Mouse (Mus musculus): ENCODE data around the gene C1s1. TPM values are rescaled to one million over a fixed set of nuclear protein-coding genes. Genes with fewer than 3 reads are reported as not detected.
A peak's percentile ranks its signal among the peaks of the same experiment; 100 is the strongest.
"Not testable (repeated sequence)": the region's sequence is repeated elsewhere in the genome, so short reads cannot be mapped to it uniquely, and the experiment has no call there.

C1s1 gene
- polyA plus RNA-seq, 1 experiment from 2014 or later, result 21.8 TPM

DNA sequence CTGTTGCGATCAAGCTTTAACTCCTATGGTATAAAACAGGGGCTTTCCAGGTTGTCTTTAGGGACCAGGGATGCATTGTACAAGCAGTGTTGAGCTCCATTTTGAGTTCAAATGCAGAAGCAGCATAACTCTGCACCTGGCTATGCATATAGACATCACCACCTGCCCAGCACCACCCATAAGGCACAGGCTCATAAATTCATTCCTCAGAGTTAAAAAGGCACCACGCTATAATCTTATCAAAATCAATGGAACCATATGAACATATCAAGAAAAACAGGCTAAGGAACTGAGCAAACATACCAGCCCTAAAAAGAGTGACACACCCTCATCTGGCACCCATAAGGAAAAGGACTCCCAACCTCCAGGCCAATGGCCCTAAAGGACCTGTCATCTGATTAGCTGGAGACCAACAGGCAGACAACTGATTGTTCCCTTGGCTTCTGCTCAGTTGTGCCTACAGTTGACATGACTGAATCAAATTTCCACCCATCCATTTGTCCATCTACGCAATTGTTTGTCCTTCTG, 6.9 kb upstream of the C1s1 start:
- Histone ChIP-seq H3K36me3 (no peaks in the 10 kb centered on the region), H3K27me3 (no peaks in the 10 kb centered on the region), H3K27ac (no peak overlapping the region), H3K4me3 (replicated peaks) (no peak overlapping the region), H3K4me1 (no peaks in the 10 kb centered on the region), H3K4me2 (no peak overlapping the region), H3K9ac (no peak overlapping the region), H3K9me3 (replicated peaks) (peaks cover 12% of the 10 kb centered on the region)
- 84% methylated on average over 3 of the region's 3 CpGs for WGBS
- ATAC-seq (replicated peaks; ENCODE audit: low FRiP score), result no peak

GRCm38 (mm10) chr6:124547979-124548378, 5.8 kb upstream of the C1s1 start:
- H3K27me3 ChIP-seq; H3K9ac ChIP-seq; ATAC-seq (replicated peaks; ENCODE audit: low FRiP score); H3K27ac ChIP-seq; H3K4me2 ChIP-seq; H3K4me1 ChIP-seq; H3K36me3 ChIP-seq; H3K4me3 ChIP-seq (replicated peaks): not testable (repeated sequence)
- WGBS, result 77% methylated on average over 3 of the region's 3 CpGs
- H3K9me3 ChIP-seq (replicated peaks), result peaks cover 12% of the 10 kb centered on the region

GRCm38 (mm10) chr6:124545425-124545824, 3.3 kb upstream of the C1s1 start:
- H3K27me3 ChIP-seq, result no peaks in the 10 kb centered on the region
- 0 out of 2 replicates have a peak, but pooled peaks cover under 1% of the 10 kb centered on the region for H3K9me3 ChIP-seq (replicated peaks)
- H3K36me3 ChIP-seq, result no peaks in the 10 kb centered on the region
- H3K27ac ChIP-seq, result no peak overlapping the region
- no peak overlapping the region for H3K4me3 ChIP-seq (replicated peaks)
- H3K9ac ChIP-seq, result no peak overlapping the region
- H3K4me1 ChIP-seq, result no peaks in the 10 kb centered on the region
- no peak overlapping the region for H3K4me2 ChIP-seq
- 83% methylated on average over 2 of the region's 2 CpGs for WGBS
- ATAC-seq (replicated peaks; ENCODE audit: low FRiP score), result no peak

- H3K9me3 ChIP-seq (replicated peaks), result no peaks in the 10 kb centered on the region
- H3K27ac ChIP-seq, result no peak overlapping the region
- H3K27me3 ChIP-seq, result no peaks in the 10 kb centered on the region
- ATAC-seq (replicated peaks; ENCODE audit: low FRiP score), result no peak
- no peak overlapping the region for H3K4me3 ChIP-seq (replicated peaks)
- H3K4me2 ChIP-seq, result no peak overlapping the region
- WGBS, result 87% methylated on average over 5 of the region's 6 CpGs
- H3K9ac ChIP-seq, result no peak overlapping the region
- no peaks in the 10 kb centered on the region for H3K36me3 ChIP-seq
- H3K4me1 ChIP-seq, result no peaks in the 10 kb centered on the region
These were observed 2.3 kb upstream of the C1s1 start for GRCm38 (mm10) chr6:124544466-124544865.

GRCm38 (mm10) chr6:124541176-124541575, 983 bp downstream of the C1s1 start:
- not testable (repeated sequence) for H3K4me3 ChIP-seq (replicated peaks); H3K9me3 ChIP-seq (replicated peaks); H3K4me1 ChIP-seq; H3K36me3 ChIP-seq; H3K27ac ChIP-seq; H3K9ac ChIP-seq; H3K27me3 ChIP-seq; ATAC-seq (replicated peaks; ENCODE audit: low FRiP score); H3K4me2 ChIP-seq
- 86% methylated on average over 2 of the region's 2 CpGs for WGBS

GRCm38 (mm10) chr6:124536125-124536829, 5.9 kb downstream of the C1s1 start:
- not testable (repeated sequence) for H3K27ac ChIP-seq; H3K9me3 ChIP-seq (replicated peaks); ATAC-seq (replicated peaks; ENCODE audit: low FRiP score); H3K4me3 ChIP-seq (replicated peaks); H3K27me3 ChIP-seq; H3K4me2 ChIP-seq; H3K9ac ChIP-seq; H3K36me3 ChIP-seq; H3K4me1 ChIP-seq
- WGBS, result 71% methylated on average over 8 of the region's 8 CpGs

GRCm38 (mm10) chr6:124531077-124531476, 11.1 kb downstream of the C1s1 start:
- no peak overlapping the region for H3K4me3 ChIP-seq (replicated peaks)
- no peak for ATAC-seq (replicated peaks; ENCODE audit: low FRiP score)
- H3K9ac ChIP-seq, result no peak overlapping the region
- H3K36me3 ChIP-seq, result no peaks in the 10 kb centered on the region
- no peak overlapping the region for H3K27ac ChIP-seq
- H3K4me2 ChIP-seq, result no peak overlapping the region
- no peaks in the 10 kb centered on the region for H3K27me3 ChIP-seq
- WGBS, result 86% methylated on average over 8 of the region's 8 CpGs
- no peaks in the 10 kb centered on the region for H3K9me3 ChIP-seq (replicated peaks)
- no peaks in the 10 kb centered on the region for H3K4me1 ChIP-seq

- Histone ChIP-seq H3K36me3 (no peaks in the 10 kb centered on the region), H3K4me2 (no peak overlapping the region), H3K27me3 (no peaks in the 10 kb centered on the region), H3K9ac (no peak overlapping the region), H3K9me3 (replicated peaks) (no peaks in the 10 kb centered on the region), H3K4me1 (no peaks in the 10 kb centered on the region), H3K27ac (no peak overlapping the region), H3K4me3 (replicated peaks) (no peak overlapping the region)
- WGBS, result 83% methylated on average over 3 of the region's 3 CpGs
- ATAC-seq (replicated peaks; ENCODE audit: low FRiP score), result no peak
These were observed 14.3 kb downstream of the C1s1 start for GRCm38 (mm10) chr6:124527881-124528280.

DNA sequence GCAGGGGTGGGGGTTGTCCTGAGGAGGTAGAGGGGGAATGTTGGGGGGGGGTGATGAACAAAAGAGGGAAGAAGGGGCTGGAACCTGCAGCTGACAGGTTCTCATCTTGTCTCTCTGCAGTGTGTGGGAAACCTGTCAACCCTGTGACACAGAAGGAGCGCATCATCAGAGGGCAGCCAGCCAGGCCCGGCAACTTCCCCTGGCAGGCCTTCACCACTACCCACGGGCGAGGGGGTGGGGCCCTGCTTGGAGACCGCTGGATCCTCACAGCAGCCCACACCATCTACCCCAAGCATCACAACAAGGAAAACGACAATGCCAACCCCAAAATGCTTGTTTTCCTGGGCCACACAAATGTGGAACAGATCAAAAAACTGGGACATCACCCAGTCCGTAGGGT, 20.1 kb downstream of the C1s1 start:
- 82% methylated on average over 7 of the region's 7 CpGs for WGBS
- H3K27ac ChIP-seq; H3K27me3 ChIP-seq; H3K36me3 ChIP-seq; H3K9me3 ChIP-seq (replicated peaks); ATAC-seq (replicated peaks; ENCODE audit: low FRiP score); H3K4me1 ChIP-seq; H3K9ac ChIP-seq; H3K4me3 ChIP-seq (replicated peaks); H3K4me2 ChIP-seq: not testable (repeated sequence)

- not testable (repeated sequence) for H3K4me2 ChIP-seq; H3K27ac ChIP-seq; H3K9me3 ChIP-seq (replicated peaks); H3K4me3 ChIP-seq (replicated peaks); ATAC-seq (replicated peaks; ENCODE audit: low FRiP score); H3K4me1 ChIP-seq; H3K9ac ChIP-seq; H3K36me3 ChIP-seq; H3K27me3 ChIP-seq
- 96% methylated on average over 4 of the region's 4 CpGs for WGBS
These were observed 24.4 kb downstream of the C1s1 start for GRCm38 (mm10) chr6:124517733-124518132.

DNA sequence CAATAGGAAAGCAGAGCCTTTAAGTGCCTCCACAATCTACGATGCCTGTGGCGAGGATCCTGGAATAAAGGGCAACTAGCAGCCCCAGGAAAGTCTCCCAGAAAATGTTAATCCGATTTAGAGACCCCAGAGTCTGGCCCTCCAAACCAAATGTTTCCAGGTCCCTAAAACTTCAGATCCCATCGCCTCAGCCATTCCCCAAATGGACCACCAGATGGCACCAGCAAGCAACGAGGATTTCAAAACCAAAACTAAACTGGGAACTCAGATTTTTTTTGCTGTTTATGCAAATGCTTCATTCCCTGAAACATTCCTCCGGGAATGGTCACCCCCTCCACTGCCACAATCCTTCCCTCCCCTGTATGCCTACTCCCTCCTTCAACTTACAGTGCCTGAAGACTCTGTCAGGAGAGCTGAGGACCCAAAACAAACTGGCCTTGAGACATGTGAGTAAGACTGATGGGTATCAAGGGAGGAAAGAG, 29.8 kb downstream of the C1s1 start, which contains the start of gene C1ra:
Gene C1ra (plus strand): TSS at position 51 of the 482 bp plus-strand sequence.
- Histone ChIP-seq H3K36me3 (no peaks in the 10 kb centered on the region), H3K27ac (no peak within 1 kb of the TSS), H3K9me3 (replicated peaks) (no peaks in the 10 kb centered on the region), H3K4me1 (peaks cover 7% of the 10 kb centered on the region; the same call in 1 of the 2 replicates), H3K27me3 (no peaks in the 10 kb centered on the region), H3K9ac (no peak within 1 kb of the TSS), H3K4me3 (replicated peaks) (peak within 1 kb of the TSS; percentile 29), H3K4me2 (peak within 1 kb of the TSS; percentile 56)
- WGBS, result 8% methylated on average over 6 of the region's 6 CpGs
- ATAC-seq (replicated peaks; ENCODE audit: low FRiP score), result peak; percentile 15; the same call in 1 of the 2 replicates

GRCm38 (mm10) chr6:124511936-124512335, 30.2 kb downstream of the C1s1 start:
- no peak overlapping the region for H3K4me3 ChIP-seq (replicated peaks)
- H3K27me3 ChIP-seq, result no peaks in the 10 kb centered on the region
- no peak overlapping the region for H3K27ac ChIP-seq
- no peak overlapping the region for H3K4me2 ChIP-seq
- no peaks in the 10 kb centered on the region for H3K36me3 ChIP-seq
- no peak for ATAC-seq (replicated peaks; ENCODE audit: low FRiP score)
- 53% methylated on average over 6 of the region's 6 CpGs for WGBS
- no peaks in the 10 kb centered on the region for H3K9me3 ChIP-seq (replicated peaks)
- H3K9ac ChIP-seq, result no peak overlapping the region
- H3K4me1 ChIP-seq, result peaks cover 7% of the 10 kb centered on the region; the same call in 1 of the 2 replicates
